Mouse (Mus musculus) heart, embryonic 11.5 days (tissue): Measurements from ENCODE around the gene Eipr1. TPM values are rescaled to one million over a fixed set of nuclear protein-coding genes. Genes with fewer than 3 reads are reported as not detected.
"Not testable (repeated sequence)": the region's sequence is repeated elsewhere in the genome, so short reads cannot be mapped to it uniquely, and the experiment has no call there.

Experiments
- ATAC-seq: fragments of 200-750 bp; cut with Nextera tagmentation; replicated peaks from 2 replicates; pipeline ENCODE4 v1.8.0; 2017; ENCODE audit warnings: moderate library complexity; ENCODE audit not compliant: insufficient number of reproducible peaks, low FRiP score, low TSS enrichment
- H3K27ac ChIP-seq: fragments of 300-500 bp; sonication (generic); 2 replicates; pipeline ENCODE4 v1.5.1; 2014; ENCODE audit warnings: mild to moderate bottlenecking, low read depth, low read length
- H3K27me3 ChIP-seq: fragments of 300-500 bp; sonication (generic); 2 replicates; pipeline ENCODE4 v1.6.1; 2014; ENCODE audit warnings: mild to moderate bottlenecking, low read length, mixed read lengths; ENCODE audit not compliant: control insufficient read depth, insufficient read depth
- H3K36me3 ChIP-seq: fragments of 300-500 bp; sonication (generic); 2 replicates; pipeline ENCODE4 v1.6.1; 2014; ENCODE audit warnings: mild to moderate bottlenecking, low read length, moderate library complexity, mixed read lengths; ENCODE audit not compliant: control insufficient read depth, insufficient read depth
- H3K4me1 ChIP-seq: fragments of 300-500 bp; sonication (generic); 2 replicates; pipeline ENCODE4 v1.6.1; 2014; ENCODE audit warnings: low read length; ENCODE audit not compliant: control insufficient read depth, insufficient read depth
- H3K4me2 ChIP-seq: fragments of 300-500 bp; sonication (generic); 2 replicates; pipeline ENCODE4 v1.6.1; 2014; ENCODE audit warnings: mild to moderate bottlenecking, moderate library complexity
- H3K4me3 ChIP-seq: fragments of 300-500 bp; sonication (generic); 2 replicates; pipeline ENCODE4 v1.5.1; 2014; ENCODE audit warnings: low read depth, low read length
- H3K9ac ChIP-seq: fragments of 300-500 bp; sonication (generic); 2 replicates; pipeline ENCODE4 v1.6.1; 2014; ENCODE audit warnings: mild to moderate bottlenecking, low read depth, low read length, moderate library complexity
- H3K9me3 ChIP-seq: fragments of 300-500 bp; sonication (generic); replicated peaks from 2 replicates; pipeline ENCODE4 v1.6.1; 2016; ENCODE audit warnings: low read length; ENCODE audit not compliant: control insufficient read depth
- WGBS: fragments of 180-500 bp; shearing (Covaris S2); extraction: QIAGEN DNeasy Blood & Tissue Kit; methylation state at CpG from one replicate; pipeline ENCODE4 v1.1.7; 2014; ENCODE audit not compliant: insufficient replicate concordance; 5-methylcytosine and 5-hydroxymethylcytosine counted together
- polyA plus RNA-seq: library from polyadenylated mRNA; unstranded; fragments of >200 nt; fragmentation: Nextera tagmentation; extraction: Ambion mirVana; gene quantifications from 2 replicates; pipeline ENCODE4 v1.2.1, GENCODE M21; 2014

Gene Eipr1
- polyA plus RNA-seq, 1 experiment from 2014 or later = 26.0 TPM

DNA sequence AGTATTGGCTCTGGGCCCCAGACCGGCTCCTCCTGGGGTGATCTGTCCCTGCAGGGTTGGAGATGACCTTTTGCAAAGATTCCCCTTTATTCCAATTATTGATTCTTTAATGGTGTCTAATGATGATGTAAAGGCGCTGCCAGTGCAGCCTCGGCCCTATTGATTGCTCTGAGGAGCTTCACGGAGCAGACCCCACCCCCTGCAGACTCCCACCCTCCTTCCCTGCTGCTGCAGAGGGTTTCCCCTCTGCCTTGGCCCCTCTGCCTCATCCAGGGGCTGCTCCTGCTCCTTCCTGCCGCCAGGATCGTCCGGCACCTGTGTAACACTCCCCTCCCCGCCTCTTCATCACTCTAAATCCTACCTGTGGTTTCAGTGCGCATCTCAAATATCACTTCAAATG is 156.2 kb downstream of the Eipr1 start:
- no peak overlapping the region for H3K9ac ChIP-seq
- no peak overlapping the region for H3K27ac ChIP-seq
- 39% methylated on average over 9 of the region's 9 CpGs for WGBS
- no peaks in the 10 kb centered on the region; the same call in 1 of the 2 replicates for H3K27me3 ChIP-seq
- H3K4me1 ChIP-seq = peaks cover 11% of the 10 kb centered on the region
- H3K36me3 ChIP-seq = no peaks in the 10 kb centered on the region
- no peak for ATAC-seq
- no peak overlapping the region for H3K4me3 ChIP-seq
- no peaks in the 10 kb centered on the region for H3K9me3 ChIP-seq
- H3K4me2 ChIP-seq = no peak overlapping the region

DNA sequence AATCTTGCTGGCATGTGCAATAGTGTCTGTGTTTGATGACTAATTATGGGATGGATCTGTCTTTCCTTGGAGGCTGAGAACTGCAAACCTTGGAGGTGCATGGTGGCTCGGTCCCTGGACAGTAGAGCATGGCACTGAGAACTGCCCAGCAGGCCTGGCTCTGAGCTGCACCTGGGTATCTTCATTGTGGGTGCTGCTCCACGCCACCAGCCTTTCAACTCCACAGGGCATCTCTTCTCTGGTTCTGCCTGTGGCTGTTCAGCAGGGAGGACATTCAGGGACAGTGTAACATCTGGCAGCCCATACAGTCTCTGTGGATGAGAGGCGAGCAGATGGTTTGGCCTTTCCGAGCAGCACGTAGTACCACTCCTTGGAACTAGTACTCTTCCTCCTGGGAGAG is 158.2 kb downstream of the Eipr1 start:
- no peaks in the 10 kb centered on the region for H3K36me3 ChIP-seq
- no peak overlapping the region for H3K27ac ChIP-seq
- WGBS = 80% methylated on average over 5 of the region's 5 CpGs
- no peaks in the 10 kb centered on the region for H3K9me3 ChIP-seq
- no peak overlapping the region for H3K4me2 ChIP-seq
- ATAC-seq = no peak
- H3K9ac ChIP-seq = no peak overlapping the region
- peaks cover 11% of the 10 kb centered on the region for H3K4me1 ChIP-seq
- no peak overlapping the region for H3K4me3 ChIP-seq
- H3K27me3 ChIP-seq = no peaks in the 10 kb centered on the region; the same call in 1 of the 2 replicates

DNA sequence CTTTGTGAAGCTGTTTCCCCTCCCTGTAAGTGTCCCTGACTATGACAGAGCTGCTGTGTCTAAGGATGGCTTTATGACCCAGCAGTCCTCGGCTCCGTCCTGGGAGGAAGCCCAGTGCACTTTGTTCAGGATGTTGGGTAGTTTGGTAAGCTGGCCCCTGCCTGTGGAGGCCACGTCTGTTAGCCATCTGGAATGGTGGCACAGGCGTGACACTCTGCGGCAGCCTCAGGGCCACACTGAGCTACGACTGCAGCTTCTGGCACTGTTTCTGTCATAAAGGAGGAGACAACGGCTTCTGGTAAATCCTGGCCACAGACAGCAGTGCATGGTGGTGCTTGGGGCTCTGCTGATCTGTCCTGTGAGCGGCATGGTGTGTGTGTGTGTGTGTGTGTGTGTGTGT is 159.0 kb downstream of the Eipr1 start:
- no peak for ATAC-seq
- 74% methylated on average over 8 of the region's 8 CpGs for WGBS
- peaks cover 11% of the 10 kb centered on the region for H3K4me1 ChIP-seq
- H3K36me3 ChIP-seq = no peaks in the 10 kb centered on the region
- H3K4me2 ChIP-seq = no peak overlapping the region
- H3K4me3 ChIP-seq = no peak overlapping the region
- H3K9me3 ChIP-seq = no peaks in the 10 kb centered on the region
- H3K9ac ChIP-seq = no peak overlapping the region
- no peaks in the 10 kb centered on the region; the same call in 1 of the 2 replicates for H3K27me3 ChIP-seq
- H3K27ac ChIP-seq = no peak overlapping the region

DNA sequence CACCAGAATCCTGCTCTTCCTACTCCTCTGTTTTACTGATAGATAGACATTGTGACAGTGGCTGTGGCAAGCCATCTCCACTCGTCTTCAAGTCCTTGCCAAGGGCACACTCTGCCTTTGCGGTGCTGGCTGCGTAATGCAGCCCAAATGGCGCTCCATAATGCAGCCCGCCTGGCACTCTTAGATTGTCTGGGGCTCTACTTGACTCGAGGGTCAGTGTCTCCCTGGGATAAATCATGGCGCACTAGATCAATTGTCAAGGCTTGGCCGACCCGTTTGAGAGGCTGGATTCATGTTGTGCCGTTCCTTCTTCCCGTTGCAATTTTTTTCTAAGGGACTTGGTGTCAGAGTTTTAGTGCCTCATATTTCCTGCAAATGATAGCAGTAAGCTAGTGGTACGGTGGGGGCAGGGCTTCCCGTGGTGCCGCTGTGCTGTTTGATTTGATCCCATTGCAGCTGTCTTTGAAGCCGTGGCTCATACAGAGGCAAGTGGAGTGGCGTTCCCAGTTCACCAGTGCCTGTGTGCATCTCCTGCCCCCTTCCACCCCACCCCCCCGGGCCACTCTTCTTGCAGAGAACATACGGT is 160.8 kb downstream of the Eipr1 start:
- no peak overlapping the region for H3K9ac ChIP-seq
- 74% methylated on average over 18 of the region's 18 CpGs for WGBS
- H3K27ac ChIP-seq = no peak overlapping the region
- H3K4me1 ChIP-seq = peaks cover 5% of the 10 kb centered on the region; the same call in 1 of the 2 replicates
- H3K9me3 ChIP-seq = no peaks in the 10 kb centered on the region
- H3K4me3 ChIP-seq = no peak overlapping the region
- no peak overlapping the region for H3K4me2 ChIP-seq
- H3K36me3 ChIP-seq = no peaks in the 10 kb centered on the region
- no peaks in the 10 kb centered on the region; the same call in 1 of the 2 replicates for H3K27me3 ChIP-seq
- ATAC-seq = no peak

DNA sequence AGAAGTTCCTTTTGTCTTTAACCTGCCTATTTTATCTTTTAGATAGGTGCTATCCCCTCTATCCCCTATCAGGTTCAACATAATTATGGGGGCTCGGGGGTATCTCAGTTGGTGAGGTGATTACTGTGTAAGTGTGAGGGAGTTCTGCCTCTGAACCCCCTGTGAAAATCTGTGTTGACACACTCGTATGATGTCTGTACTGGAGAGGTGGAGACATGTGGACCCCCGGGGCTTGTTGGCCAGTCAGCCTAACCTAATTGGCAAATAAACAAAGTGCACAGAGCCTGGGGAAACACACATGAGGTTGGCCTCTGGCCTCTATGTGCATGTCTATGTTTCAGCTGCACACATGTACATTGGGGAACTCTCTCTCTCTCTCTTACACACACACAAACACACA is 161.5 kb downstream of the Eipr1 start:
- no peaks in the 10 kb centered on the region for H3K9me3 ChIP-seq
- H3K27ac ChIP-seq = no peak overlapping the region
- H3K4me1 ChIP-seq = no peaks in the 10 kb centered on the region
- no peak for ATAC-seq
- H3K4me3 ChIP-seq = no peak overlapping the region
- no peak overlapping the region for H3K9ac ChIP-seq
- H3K36me3 ChIP-seq = no peaks in the 10 kb centered on the region
- H3K27me3 ChIP-seq = no peaks in the 10 kb centered on the region; the same call in 1 of the 2 replicates
- WGBS = 45% methylated on average over 3 of the region's 3 CpGs
- H3K4me2 ChIP-seq = no peak overlapping the region

DNA sequence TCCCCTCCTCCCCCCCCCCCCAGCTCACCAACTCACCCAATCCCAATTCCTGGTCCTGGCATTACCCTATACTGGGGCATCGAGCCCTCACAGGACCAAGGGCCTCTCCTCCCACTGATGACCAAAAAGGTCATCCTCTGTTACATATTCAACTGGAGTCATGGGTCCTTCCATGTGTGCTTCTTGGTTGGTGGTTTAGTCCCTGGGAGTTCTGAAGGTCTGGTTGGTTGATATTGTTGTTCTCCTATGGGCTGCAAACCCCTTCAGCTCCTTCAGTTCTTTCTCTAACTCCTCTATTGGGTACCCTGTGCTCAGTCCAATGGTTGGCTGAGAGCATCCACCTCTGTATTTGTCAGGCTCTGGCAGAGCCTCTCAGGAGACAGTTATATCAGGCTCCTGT is 162.5 kb downstream of the Eipr1 start:
- H3K36me3 ChIP-seq, H3K4me3 ChIP-seq, H3K27me3 ChIP-seq, H3K4me2 ChIP-seq, ATAC-seq, H3K9me3 ChIP-seq, H3K27ac ChIP-seq, H3K9ac ChIP-seq, H3K4me1 ChIP-seq: not testable (repeated sequence)
- 55% methylated on average over 1 of the region's 1 CpGs for WGBS

Other genes with a start within 250 kb of the Eipr1 start
- 0.20 and 0.21 TPM in 2 replicates for gene Dcdc2c, start 199.4 kb upstream of the Eipr1 start, polyA plus RNA-seq
- not detected in 2 replicates for gene Allc, start 169.3 kb upstream of the Eipr1 start, polyA plus RNA-seq
- gene Colec11, start 128.4 kb upstream of the Eipr1 start, polyA plus RNA-seq = 8.4 and 9.2 TPM in 2 replicates
- 591 and 599 TPM in 2 replicates for gene Rps7, start 115.8 kb upstream of the Eipr1 start, polyA plus RNA-seq
- 18.1 and 20.2 TPM in 2 replicates for gene Rnaseh1, start 102.2 kb upstream of the Eipr1 start, polyA plus RNA-seq
- gene Adi1, start 76.6 kb upstream of the Eipr1 start, polyA plus RNA-seq = 44.7 and 46.2 TPM in 2 replicates
- gene Trappc12, start 1.3 kb upstream of the Eipr1 start, polyA plus RNA-seq = 32.9 and 33.3 TPM in 2 replicates